Mouse (Mus musculus): ENCODE measurements around the gene Skint5. TPM values are rescaled to one million over a fixed set of nuclear protein-coding genes. Genes with fewer than 3 reads are reported as not detected.
"Not testable (repeated sequence)": the region's sequence is repeated elsewhere in the genome, so short reads cannot be mapped to it uniquely, and the experiment has no call there.

Gene Skint5
- polyA plus RNA-seq (2015; fragmentation: Nextera tagmentation; extraction: Ambion mirVana), result not detected in 2 replicates

DNA sequence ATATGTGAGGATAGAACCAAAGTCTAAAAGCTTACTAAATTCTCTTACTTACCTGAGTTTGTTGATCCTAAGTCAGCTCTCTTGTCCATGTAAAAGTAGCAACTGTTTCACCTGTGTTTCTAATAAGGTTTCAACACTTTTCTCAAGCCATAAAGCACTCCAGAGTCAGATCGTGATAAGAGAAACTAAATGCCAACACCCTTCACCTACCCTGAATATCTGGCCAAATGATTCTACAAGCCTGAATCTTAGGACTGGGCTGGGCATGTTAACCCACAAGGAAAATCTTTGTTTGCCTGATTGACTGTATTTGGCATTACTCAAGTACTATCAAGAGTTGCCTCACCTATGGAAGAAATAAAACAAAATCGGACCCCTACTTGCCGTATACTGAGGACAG lies at the start of gene Skint5:
Gene Skint5 (minus strand): TSS at position 101 of the 400 bp plus-strand sequence.
- H3K9ac ChIP-seq, result no peak within 1 kb of the TSS
- ATAC-seq (replicated peaks; ENCODE audit: low FRiP score), result no peak
- no peaks in the 10 kb centered on the region for H3K27me3 ChIP-seq
- no peaks in the 10 kb centered on the region; the same call in 1 of the 2 replicates for H3K9me3 ChIP-seq (replicated peaks)
- no peak within 1 kb of the TSS for H3K4me3 ChIP-seq (replicated peaks)
- H3K36me3 ChIP-seq, result no peaks in the 10 kb centered on the region
- no peak within 1 kb of the TSS for H3K27ac ChIP-seq
- WGBS, result 92% methylated on average over 3 of the region's 3 CpGs
- no peak within 1 kb of the TSS for H3K4me2 ChIP-seq
- H3K4me1 ChIP-seq, result no peaks in the 10 kb centered on the region

GRCm38 (mm10) chr4:113957343-113957742 lies 42.0 kb downstream of the Skint5 start:
- ATAC-seq (replicated peaks; ENCODE audit: low FRiP score), result no peak
- H3K27me3 ChIP-seq, result no peaks in the 10 kb centered on the region
- no peak overlapping the region for H3K27ac ChIP-seq
- no peak overlapping the region for H3K4me3 ChIP-seq (replicated peaks)
- H3K36me3 ChIP-seq, result no peaks in the 10 kb centered on the region
- H3K4me2 ChIP-seq, result no peak overlapping the region
- WGBS, result 44% methylated on average over 1 of the region's 1 CpGs
- no peaks in the 10 kb centered on the region for H3K4me1 ChIP-seq
- no peak overlapping the region for H3K9ac ChIP-seq
- no peaks in the 10 kb centered on the region for H3K9me3 ChIP-seq (replicated peaks)

GRCm38 (mm10) chr4:113764182-113764581 lies 235.1 kb downstream of the Skint5 start:
- 79% methylated on average over 1 of the region's 1 CpGs for WGBS

GRCm38 (mm10) chr4:113763684-113764083 lies 235.6 kb downstream of the Skint5 start:
- Histone ChIP-seq H3K36me3 (no peaks in the 10 kb centered on the region), H3K27me3 (no peaks in the 10 kb centered on the region), H3K4me2 (no peak overlapping the region), H3K4me1 (no peaks in the 10 kb centered on the region), H3K27ac (no peak overlapping the region), H3K9ac (no peak overlapping the region), H3K9me3 (replicated peaks) (no peaks in the 10 kb centered on the region; the same call in 1 of the 2 replicates), H3K4me3 (replicated peaks) (no peak overlapping the region)
- ATAC-seq (replicated peaks; ENCODE audit: low FRiP score), result no peak
- WGBS, result 52% methylated on average over 1 of the region's 1 CpGs

More at GRCm38 (mm10) chr4:113764182-113764581, 235.1 kb downstream of the Skint5 start:
- no peaks in the 10 kb centered on the region for H3K4me1 ChIP-seq
- no peaks in the 10 kb centered on the region for H3K36me3 ChIP-seq
- H3K9me3 ChIP-seq (replicated peaks), result no peaks in the 10 kb centered on the region
- ATAC-seq (replicated peaks; ENCODE audit: low FRiP score), result no peak
- H3K27ac ChIP-seq, result no peak overlapping the region
- no peak overlapping the region for H3K4me3 ChIP-seq (replicated peaks)
- no peak overlapping the region for H3K9ac ChIP-seq
- no peak overlapping the region for H3K4me2 ChIP-seq
- H3K27me3 ChIP-seq, result no peaks in the 10 kb centered on the region

GRCm38 (mm10) chr4:113448230-113448629 lies 551.1 kb downstream of the Skint5 start:
- not testable (repeated sequence) for H3K4me1 ChIP-seq; H3K4me2 ChIP-seq; H3K36me3 ChIP-seq; H3K9ac ChIP-seq; H3K9me3 ChIP-seq (replicated peaks); H3K27ac ChIP-seq; ATAC-seq (replicated peaks; ENCODE audit: low FRiP score); H3K4me3 ChIP-seq (replicated peaks); H3K27me3 ChIP-seq
- 88% methylated on average over 2 of the region's 2 CpGs for WGBS

Other genes with a start within 250 kb of the Skint5 start
- gene Skint11, start 163.9 kb upstream of the Skint5 start, polyA plus RNA-seq (2015; fragmentation: Nextera tagmentation; extraction: Ambion mirVana), result not detected in 2 replicates